Mouse (Mus musculus): ENCODE measurements at regions not wholly inside any gene's neighbourhood (a gene's known extent, or its start where the extent isn't known, plus 50 kb on each side); places are given as distances from the start of the nearest gene placed in this dataset. TPM values are rescaled to one million over a fixed set of nuclear protein-coding genes. Genes with fewer than 3 reads are reported as not detected.

DNA sequence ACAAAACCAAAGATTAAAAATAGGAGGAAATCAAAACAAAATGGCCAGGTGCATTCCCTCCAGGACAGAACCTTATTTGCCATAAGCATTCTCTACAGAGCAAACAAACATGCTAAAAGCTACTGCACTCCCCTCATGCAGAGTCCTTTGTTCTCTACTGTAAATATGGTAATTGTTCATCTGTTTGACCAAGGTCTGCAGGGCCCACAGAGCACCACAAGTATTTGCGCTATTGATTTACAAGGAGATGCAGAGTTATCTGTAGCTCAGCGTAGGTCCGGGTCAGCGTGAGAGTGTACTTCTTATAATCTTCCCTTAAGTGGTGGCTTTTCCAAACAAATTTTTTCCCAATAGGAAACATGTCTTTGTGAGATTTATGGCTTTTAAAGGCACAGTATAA, 94.0 kb upstream of the Chrm3 start:
- Histone ChIP-seq H3K9ac (ENCODE audit: low read length) (no peak overlapping the region), H3K4me3 (ENCODE audit: low read depth, low read length) (no peak overlapping the region), H3K36me3 (ENCODE audit: control insufficient read depth, insufficient read depth, low read length) (no peaks in the 10 kb centered on the region), H3K4me2 (ENCODE audit: low read depth) (no peak overlapping the region), H3K9me3 (ENCODE audit: control insufficient read depth, low read length) (no peaks in the 10 kb centered on the region), H3K27me3 (ENCODE audit: control insufficient read depth, insufficient read depth, low read length) (no peaks in the 10 kb centered on the region), H3K4me1 (ENCODE audit: control insufficient read depth, insufficient read depth, low read length) (no peaks in the 10 kb centered on the region), H3K27ac (ENCODE audit: low read depth, low read length) (no peak overlapping the region)
- 92% methylated on average over 4 of the region's 4 CpGs for WGBS
- no peak for DNase-seq (ENCODE audit: low spot score)
- no peak for ATAC-seq (ENCODE audit: insufficient read depth, low FRiP score, low TSS enrichment)

DNA sequence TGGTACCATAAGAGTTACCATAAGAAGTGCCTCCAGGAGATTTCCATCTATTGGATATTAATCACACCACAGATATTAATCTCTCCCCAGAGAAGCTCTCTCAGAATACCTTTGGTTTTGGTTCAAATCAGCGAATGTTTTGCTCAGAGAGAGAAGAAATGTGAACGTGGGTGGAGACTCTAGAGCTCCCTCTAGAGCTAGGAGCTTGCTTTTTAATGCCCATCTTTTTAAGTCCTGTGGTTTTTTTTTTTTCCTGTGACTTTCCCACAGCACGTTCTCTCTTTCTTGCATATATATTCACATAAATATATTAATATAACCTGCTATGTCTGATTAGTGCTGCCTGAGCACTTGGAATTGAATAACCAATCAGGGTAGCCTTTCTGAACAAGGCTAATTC, 90.4 kb upstream of the Chrm3 start:
- H3K27ac ChIP-seq (ENCODE audit: low read depth, low read length), result no peak overlapping the region
- no peaks in the 10 kb centered on the region for H3K4me1 ChIP-seq (ENCODE audit: control insufficient read depth, insufficient read depth, low read length)
- H3K4me3 ChIP-seq (ENCODE audit: low read depth, low read length), result no peak overlapping the region
- H3K9me3 ChIP-seq (ENCODE audit: control insufficient read depth, low read length), result no peaks in the 10 kb centered on the region
- H3K27me3 ChIP-seq (ENCODE audit: control insufficient read depth, insufficient read depth, low read length), result no peaks in the 10 kb centered on the region
- no peaks in the 10 kb centered on the region for H3K36me3 ChIP-seq (ENCODE audit: control insufficient read depth, insufficient read depth, low read length)
- ATAC-seq (ENCODE audit: insufficient read depth, low FRiP score, low TSS enrichment), result no peak
- H3K4me2 ChIP-seq (ENCODE audit: low read depth), result no peak overlapping the region
- DNase-seq (ENCODE audit: low spot score), result no peak
- WGBS, result 45% methylated on average over 3 of the region's 3 CpGs
- no peak overlapping the region for H3K9ac ChIP-seq (ENCODE audit: low read length)

DNA sequence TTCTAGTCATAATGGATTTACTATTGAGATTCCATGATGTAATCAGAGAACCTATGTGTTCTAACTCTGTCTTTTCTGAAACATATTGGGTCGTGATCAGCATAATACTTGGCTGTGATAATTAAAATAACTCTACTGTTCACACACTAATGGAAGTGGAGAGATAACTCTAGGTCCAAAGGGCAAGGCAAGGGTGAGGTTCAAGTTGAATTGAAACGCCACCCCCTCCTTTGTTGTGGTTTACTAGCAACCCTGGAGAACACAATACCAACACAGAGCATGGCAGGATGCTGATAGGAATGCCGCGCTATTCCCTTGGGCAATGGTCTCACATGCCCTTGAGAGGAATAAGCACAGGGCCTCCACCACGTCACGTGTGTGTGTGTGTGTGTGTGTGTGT, 88.9 kb upstream of the Chrm3 start:
- H3K4me1 ChIP-seq (ENCODE audit: control insufficient read depth, insufficient read depth, low read length), result no peaks in the 10 kb centered on the region
- no peak overlapping the region for H3K9ac ChIP-seq (ENCODE audit: low read length)
- DNase-seq (ENCODE audit: low spot score), result no peak
- no peak overlapping the region for H3K4me2 ChIP-seq (ENCODE audit: low read depth)
- no peaks in the 10 kb centered on the region for H3K9me3 ChIP-seq (ENCODE audit: control insufficient read depth, low read length)
- 87% methylated on average over 6 of the region's 6 CpGs for WGBS
- no peak for ATAC-seq (ENCODE audit: insufficient read depth, low FRiP score, low TSS enrichment)
- no peak overlapping the region for H3K27ac ChIP-seq (ENCODE audit: low read depth, low read length)
- no peaks in the 10 kb centered on the region for H3K36me3 ChIP-seq (ENCODE audit: control insufficient read depth, insufficient read depth, low read length)
- H3K27me3 ChIP-seq (ENCODE audit: control insufficient read depth, insufficient read depth, low read length), result no peaks in the 10 kb centered on the region
- H3K4me3 ChIP-seq (ENCODE audit: low read depth, low read length), result no peak overlapping the region

DNA sequence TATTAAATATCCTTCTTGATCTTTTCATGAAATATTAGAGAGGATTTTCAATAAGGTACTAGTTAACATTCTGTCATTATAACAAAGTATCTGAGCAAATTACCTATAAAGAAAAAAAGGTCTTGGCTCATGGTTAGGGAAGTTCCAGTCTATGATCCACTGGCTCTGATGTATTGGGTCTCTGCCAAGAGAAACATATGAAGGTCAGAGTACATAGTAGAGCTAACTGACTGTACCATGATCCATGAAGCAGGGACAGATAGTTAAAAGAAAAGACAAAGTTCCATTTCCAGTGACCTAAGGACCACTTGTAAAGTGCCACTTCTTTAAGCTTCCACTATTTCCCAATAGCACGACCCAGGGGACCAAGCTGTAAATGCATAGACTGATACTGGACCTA, 87.2 kb upstream of the Chrm3 start:
- Histone ChIP-seq H3K4me1 (ENCODE audit: control insufficient read depth, insufficient read depth, low read length) (no peaks in the 10 kb centered on the region), H3K36me3 (ENCODE audit: control insufficient read depth, insufficient read depth, low read length) (no peaks in the 10 kb centered on the region), H3K9me3 (ENCODE audit: control insufficient read depth, low read length) (no peaks in the 10 kb centered on the region), H3K4me2 (ENCODE audit: low read depth) (no peak overlapping the region), H3K27ac (ENCODE audit: low read depth, low read length) (no peak overlapping the region), H3K9ac (ENCODE audit: low read length) (no peak overlapping the region), H3K27me3 (ENCODE audit: control insufficient read depth, insufficient read depth, low read length) (no peaks in the 10 kb centered on the region), H3K4me3 (ENCODE audit: low read depth, low read length) (no peak overlapping the region)
- WGBS, result 80% methylated on average over 1 of the region's 1 CpGs
- DNase-seq (ENCODE audit: low spot score) (no peak), ATAC-seq (ENCODE audit: insufficient read depth, low FRiP score, low TSS enrichment) (no peak)

DNA sequence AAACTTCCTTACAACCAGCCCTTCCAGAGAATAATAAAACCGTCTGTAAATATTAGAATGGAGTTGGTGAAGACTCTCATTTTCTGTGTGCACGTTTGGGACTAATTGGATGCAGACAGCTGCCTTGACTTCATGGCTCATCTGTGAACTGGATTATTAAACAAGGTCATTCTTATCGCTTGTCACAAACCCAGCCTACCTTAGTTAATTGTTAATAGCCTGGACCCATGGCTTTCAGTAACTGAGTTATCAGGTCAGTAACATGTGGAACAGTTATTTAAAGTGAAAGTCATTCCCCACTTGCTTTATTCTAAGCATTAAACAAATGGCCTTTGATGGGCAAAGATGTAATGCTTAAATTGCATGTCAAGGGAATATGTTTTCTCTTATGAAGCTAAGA, 85.0 kb upstream of the Chrm3 start:
- no peak for ATAC-seq (ENCODE audit: insufficient read depth, low FRiP score, low TSS enrichment)
- WGBS, result 60% methylated on average over 3 of the region's 3 CpGs

More for the DNA sequence above, 85.0 kb upstream of the Chrm3 start:
- Histone ChIP-seq H3K4me3 (ENCODE audit: low read depth, low read length) (no peak overlapping the region), H3K27ac (ENCODE audit: low read depth, low read length) (no peak overlapping the region), H3K4me1 (ENCODE audit: control insufficient read depth, insufficient read depth, low read length) (no peaks in the 10 kb centered on the region), H3K4me2 (ENCODE audit: low read depth) (no peak overlapping the region), H3K27me3 (ENCODE audit: control insufficient read depth, insufficient read depth, low read length) (no peaks in the 10 kb centered on the region), H3K36me3 (ENCODE audit: control insufficient read depth, insufficient read depth, low read length) (no peaks in the 10 kb centered on the region), H3K9me3 (ENCODE audit: control insufficient read depth, low read length) (no peaks in the 10 kb centered on the region), H3K9ac (ENCODE audit: low read length) (no peak overlapping the region)
- no peak for DNase-seq (ENCODE audit: low spot score)

Small RNA genes lying in the stretch of these regions (microRNA-seq; reads per million reads assigned to microRNA genes)
- not detected for gene Gm23415

All from neural tube, embryonic 11.5 days (tissue).